Mouse (Mus musculus): ENCODE measurements at regions not wholly inside any gene's neighbourhood (a gene's known extent, or its start where the extent isn't known, plus 50 kb on each side); places are given as distances from the start of the nearest gene placed in this dataset.

GRCm38 (mm10) chr16:55663946-55664345, 174.8 kb downstream of the Nfkbiz start:
- DNase-seq (ENCODE audit: low read depth, low spot score): no peak

- no peak for DNase-seq (ENCODE audit: low read depth, low spot score)
Observed at GRCm38 (mm10) chr16:55636667-55637450, 201.8 kb downstream of the Nfkbiz start.

- no peak for DNase-seq (ENCODE audit: low read depth, low spot score)
Observed at GRCm38 (mm10) chr16:55636224-55636623, 202.5 kb downstream of the Nfkbiz start.

GRCm38 (mm10) chr16:55634691-55635090, 204.0 kb downstream of the Nfkbiz start:
- no peak for DNase-seq (ENCODE audit: low read depth, low spot score)

- DNase-seq (ENCODE audit: low read depth, low spot score): no peak
Observed at GRCm38 (mm10) chr16:55632220-55632619, 206.5 kb downstream of the Nfkbiz start.

- DNase-seq (ENCODE audit: low read depth, low spot score): no peak
Observed at GRCm38 (mm10) chr16:55631637-55632036, 207.1 kb downstream of the Nfkbiz start.

GRCm38 (mm10) chr16:55631048-55631447, 207.7 kb downstream of the Nfkbiz start:
- DNase-seq (ENCODE audit: low read depth, low spot score): no peak

- DNase-seq (ENCODE audit: low read depth, low spot score): no peak
Observed at GRCm38 (mm10) chr16:55627531-55627930, 211.2 kb downstream of the Nfkbiz start.

- no peak for DNase-seq (ENCODE audit: low read depth, low spot score)
Observed at GRCm38 (mm10) chr16:55623422-55623821, 215.3 kb downstream of the Nfkbiz start.

GRCm38 (mm10) chr16:55619731-55620130, 219.0 kb downstream of the Nfkbiz start:
- DNase-seq (ENCODE audit: low read depth, low spot score): no peak

- no peak for DNase-seq (ENCODE audit: low read depth, low spot score)
Observed at GRCm38 (mm10) chr16:55617958-55618357, 220.7 kb downstream of the Nfkbiz start.

- DNase-seq (ENCODE audit: low read depth, low spot score): no peak
Observed at GRCm38 (mm10) chr16:55617506-55617905, 221.2 kb downstream of the Nfkbiz start.

GRCm38 (mm10) chr16:55616408-55617120, 222.1 kb downstream of the Nfkbiz start:
- DNase-seq (ENCODE audit: low read depth, low spot score): no peak

- DNase-seq (ENCODE audit: low read depth, low spot score): no peak
Observed at GRCm38 (mm10) chr16:55612873-55613272, 225.8 kb downstream of the Nfkbiz start.

GRCm38 (mm10) chr16:55612001-55612400, 226.7 kb downstream of the Nfkbiz start:
- no peak for DNase-seq (ENCODE audit: low read depth, low spot score)

GRCm38 (mm10) chr16:55611172-55611571, 227.5 kb downstream of the Nfkbiz start:
- no peak for DNase-seq (ENCODE audit: low read depth, low spot score)

GRCm38 (mm10) chr16:55608361-55608760, 230.3 kb downstream of the Nfkbiz start:
- no peak for DNase-seq (ENCODE audit: low read depth, low spot score)

- DNase-seq (ENCODE audit: low read depth, low spot score): no peak
Observed at GRCm38 (mm10) chr16:55606447-55607239, 232.1 kb downstream of the Nfkbiz start.

GRCm38 (mm10) chr16:55603611-55604010, 235.1 kb downstream of the Nfkbiz start:
- DNase-seq (ENCODE audit: low read depth, low spot score): no peak

GRCm38 (mm10) chr16:55589382-55589956, 249.2 kb downstream of the Nfkbiz start:
- no peak for DNase-seq (ENCODE audit: low read depth, low spot score)

GRCm38 (mm10) chr16:55587138-55587537, 251.6 kb downstream of the Nfkbiz start:
- DNase-seq (ENCODE audit: low read depth, low spot score): no peak

- DNase-seq (ENCODE audit: low read depth, low spot score): no peak
Observed at GRCm38 (mm10) chr16:55582906-55583305, 255.8 kb downstream of the Nfkbiz start.

Measured in WW6 (cell line).